Mouse (Mus musculus) cerebellum, postnatal 4 days (tissue): ENCODE data around the gene Lpar5.
A peak's percentile ranks its signal among the peaks of the same experiment; 100 is the strongest.
"Not testable (repeated sequence)": the region's sequence is repeated elsewhere in the genome, so short reads cannot be mapped to it uniquely, and the experiment has no call there.

Source experiments
- DNase-seq, 2 experiments: peaks; one replicate each; pipeline ENCODE4 v3.0.0; 2022; ENCODE audit warnings: low spot score in 2 of 2, mixed read lengths in 1 of 2

Lpar5 gene

DNA sequence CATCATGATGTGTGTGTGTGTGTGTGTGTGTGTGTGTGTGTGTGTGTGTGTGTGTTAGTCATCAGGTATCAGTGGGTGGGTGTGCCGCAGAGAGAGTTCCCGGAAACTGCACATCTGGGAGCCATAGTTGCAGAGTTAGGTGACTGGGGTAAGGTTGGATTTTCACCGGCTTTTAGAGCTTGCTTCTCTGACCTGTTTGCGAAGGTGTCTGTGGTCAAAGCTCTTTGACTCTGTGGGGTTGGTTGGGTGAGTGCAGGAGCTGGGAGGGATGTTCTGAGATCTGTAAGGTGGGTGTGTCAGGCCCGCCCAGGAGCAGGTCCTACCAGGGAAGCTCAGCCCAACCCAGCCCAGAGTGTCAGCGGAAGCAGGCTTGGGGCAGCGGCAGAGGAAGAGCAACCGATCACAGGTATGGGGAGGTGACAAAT, at the start of gene Lpar5:
Gene Lpar5, plus strand, starts transcription at position 350 of the 425 bp plus-strand sequence.
- DNase-seq, result no peak

DNA sequence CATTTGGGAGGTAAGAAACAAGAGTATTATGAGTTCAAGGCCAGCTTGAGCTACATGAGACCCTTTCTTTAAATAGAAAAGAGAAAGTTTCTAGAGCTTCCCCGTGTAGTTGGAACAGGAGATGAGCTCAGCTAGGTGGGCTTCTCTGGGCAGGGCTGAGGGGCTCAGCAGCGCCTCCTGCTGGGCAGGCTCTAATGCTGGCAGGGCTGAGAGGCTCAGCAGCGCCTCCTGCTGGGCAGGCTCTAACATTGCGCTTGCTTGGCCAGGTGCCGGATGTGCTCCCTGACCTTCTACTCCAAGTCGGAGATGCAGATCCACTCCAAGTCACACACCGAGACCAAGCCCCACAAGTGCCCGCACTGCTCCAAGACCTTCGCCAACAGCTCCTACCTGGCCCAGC, 37.2 kb upstream of the Lpar5 start:
- peak in 1 of 2 experiments; percentile 63 for DNase-seq

DNA sequence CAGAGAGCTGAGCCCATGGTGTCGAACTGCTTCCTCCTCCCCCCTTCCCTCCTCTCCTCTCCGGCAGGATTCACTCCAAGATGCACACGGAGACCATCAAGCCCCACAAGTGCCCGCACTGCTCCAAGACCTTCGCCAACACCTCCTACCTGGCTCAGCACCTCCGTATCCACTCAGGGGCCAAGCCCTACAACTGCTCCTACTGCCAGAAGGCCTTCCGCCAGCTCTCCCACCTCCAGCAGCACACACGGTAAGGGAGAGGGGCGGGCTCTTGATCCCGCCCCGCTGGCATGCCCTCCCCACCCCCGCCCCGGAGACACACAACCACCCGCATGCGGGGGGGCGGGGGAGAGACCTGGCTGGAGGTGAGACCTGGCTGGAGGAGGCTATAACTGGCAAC, 36.1 kb upstream of the Lpar5 start:
- no peak for DNase-seq

DNA sequence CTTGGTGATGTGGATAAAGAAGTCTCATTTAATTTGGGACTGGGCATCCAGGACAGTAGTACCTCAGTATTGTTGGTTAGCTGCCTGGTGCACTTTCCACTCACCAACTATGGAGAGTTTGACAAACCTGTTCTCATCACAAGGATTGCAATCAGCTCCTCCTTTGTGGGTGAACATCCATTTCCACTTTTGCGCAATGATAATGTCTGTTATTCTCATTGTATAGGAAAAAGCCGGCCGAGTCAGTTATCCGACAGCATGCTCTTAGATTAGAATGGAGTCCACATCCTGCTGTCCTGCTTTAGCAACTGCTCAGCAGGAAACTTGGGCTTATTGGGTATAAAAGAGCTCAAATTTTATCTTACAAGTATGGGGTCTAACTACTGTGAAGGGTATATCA, 29.1 kb upstream of the Lpar5 start:
- DNase-seq, result no peak

DNA sequence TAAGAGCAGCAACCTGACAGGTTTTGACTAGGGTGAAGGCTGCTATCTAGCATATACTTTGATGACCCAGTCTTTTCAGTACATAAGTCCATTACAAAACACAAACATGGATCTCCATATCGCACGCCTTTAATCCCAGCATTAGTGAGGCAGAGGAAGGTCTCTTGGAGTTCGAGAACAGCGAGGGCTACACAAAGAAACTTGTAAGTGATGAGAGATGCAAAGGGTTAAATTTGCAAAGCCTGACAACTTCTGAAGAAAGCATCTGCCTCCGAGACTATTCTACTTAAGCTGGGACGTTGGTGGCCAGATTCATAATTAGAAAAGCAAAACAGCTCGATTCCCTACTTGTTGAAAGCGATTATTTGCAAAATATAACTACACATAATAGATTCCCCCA, 28.6 kb upstream of the Lpar5 start:
- no peak for DNase-seq

DNA sequence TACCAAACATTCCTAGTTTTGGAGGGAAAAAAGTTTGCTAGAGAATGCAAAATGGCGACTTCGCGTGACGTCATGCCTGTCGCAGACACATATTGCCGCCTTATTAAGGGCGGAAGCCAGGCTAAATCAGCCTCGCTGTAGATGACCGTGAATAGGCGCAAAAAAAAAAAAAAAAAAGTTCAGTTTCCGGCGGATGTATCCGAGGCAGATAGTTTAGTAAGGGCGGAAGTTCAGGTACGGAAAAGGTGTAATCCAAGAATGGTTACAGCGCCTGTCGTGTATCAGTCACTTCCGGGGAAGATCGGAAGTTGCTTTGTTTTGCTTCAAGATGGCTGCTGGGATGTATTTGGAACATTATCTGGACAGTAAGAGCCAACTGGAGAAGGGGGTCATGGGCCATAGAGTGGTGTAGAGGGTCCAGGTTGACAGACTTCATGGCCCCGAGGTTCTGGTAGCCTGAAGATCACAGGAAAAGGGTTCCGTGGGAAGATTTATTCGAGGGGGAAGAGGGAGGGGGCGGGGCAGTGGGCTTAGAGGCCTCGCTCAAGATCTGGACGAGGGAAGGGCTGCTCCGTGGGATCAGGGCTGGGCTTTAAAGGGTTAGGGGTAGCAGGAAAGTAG, 28.1 kb upstream of the Lpar5 start, which contains the start of gene Ing4:
Gene Ing4, plus strand, starts transcription at position 228 of the 621 bp plus-strand sequence.
- peak; percentile 57 to 83 for DNase-seq

DNA sequence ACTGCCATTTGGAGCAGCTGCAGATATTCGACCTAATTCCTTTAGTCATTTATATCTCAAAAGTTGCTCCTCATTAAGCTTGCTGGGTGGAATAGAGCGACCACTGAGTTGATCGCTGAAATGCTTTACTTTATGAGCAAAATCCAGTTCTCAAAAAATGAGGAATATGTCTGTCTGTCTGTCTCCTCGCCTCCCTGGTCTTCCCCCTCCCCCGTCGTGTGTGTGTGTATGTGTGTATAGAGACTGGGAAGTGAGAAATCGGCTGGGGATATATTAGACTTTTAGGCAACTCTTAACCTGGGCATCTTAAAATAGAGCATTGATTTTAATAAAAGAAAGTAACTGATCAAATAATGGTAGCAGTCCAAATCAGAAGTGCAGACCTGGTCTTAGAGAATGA, 27.5 kb upstream of the Lpar5 start:
- no peak for DNase-seq

DNA sequence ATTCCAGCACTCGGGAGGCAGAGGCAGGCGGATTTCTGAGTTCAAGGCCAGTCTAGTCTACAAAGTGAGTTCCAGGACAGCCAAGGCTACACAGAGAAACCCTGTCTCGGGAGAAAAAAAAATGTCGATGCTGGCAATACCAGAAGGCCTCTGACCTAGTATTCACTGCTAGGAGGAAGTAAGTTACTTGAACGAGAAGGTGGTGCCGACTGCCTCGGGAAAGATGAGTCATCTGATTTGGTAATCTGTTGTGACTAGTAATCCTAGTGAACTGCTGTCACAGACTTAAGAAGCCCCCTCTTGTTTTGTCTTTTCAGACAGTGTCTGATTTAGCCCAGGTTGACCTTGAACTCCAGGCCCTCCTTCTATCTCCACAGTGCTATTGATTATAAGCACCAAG, 26.7 kb upstream of the Lpar5 start:
- DNase-seq, result no peak

DNA sequence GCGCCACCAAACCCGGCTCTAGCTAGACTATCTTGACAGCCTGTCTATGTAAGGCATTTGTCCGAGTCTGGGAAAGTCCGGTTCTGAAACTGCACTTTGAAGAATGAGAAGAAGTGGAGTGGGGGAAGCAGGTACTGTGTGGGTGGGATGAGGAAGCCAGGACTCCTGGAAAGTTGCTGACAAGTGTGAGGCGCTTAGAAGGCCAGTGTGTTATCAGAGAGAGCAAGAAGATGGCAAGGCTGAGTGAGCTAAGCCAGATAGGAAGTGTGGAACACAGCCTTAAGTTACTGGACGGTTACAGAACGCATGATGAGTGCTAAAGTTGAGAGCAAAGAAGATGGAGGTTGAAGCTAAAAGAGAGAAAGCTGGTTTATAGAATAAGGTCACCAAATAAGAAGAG, 25.6 kb upstream of the Lpar5 start:
- DNase-seq, result no peak

DNA sequence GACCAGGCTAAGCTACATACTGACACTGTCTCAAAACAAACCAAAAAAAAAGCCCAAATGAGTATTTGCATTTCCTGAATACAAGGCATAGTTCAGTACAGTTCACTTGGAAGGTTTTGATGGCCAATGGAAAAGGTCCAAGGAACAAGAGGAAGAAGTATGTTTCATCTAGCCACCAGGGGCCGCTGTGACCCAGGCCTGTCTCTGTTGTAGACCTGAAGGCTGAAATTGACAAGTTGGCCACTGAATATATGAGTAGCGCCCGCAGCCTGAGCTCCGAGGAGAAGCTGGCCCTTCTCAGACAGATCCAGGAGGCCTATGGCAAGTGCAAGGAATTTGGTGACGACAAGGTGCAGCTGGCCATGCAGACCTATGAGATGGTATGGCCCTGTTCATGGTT, 21.0 kb upstream of the Lpar5 start:
- DNase-seq, result peak; percentile 82 to 87

DNA sequence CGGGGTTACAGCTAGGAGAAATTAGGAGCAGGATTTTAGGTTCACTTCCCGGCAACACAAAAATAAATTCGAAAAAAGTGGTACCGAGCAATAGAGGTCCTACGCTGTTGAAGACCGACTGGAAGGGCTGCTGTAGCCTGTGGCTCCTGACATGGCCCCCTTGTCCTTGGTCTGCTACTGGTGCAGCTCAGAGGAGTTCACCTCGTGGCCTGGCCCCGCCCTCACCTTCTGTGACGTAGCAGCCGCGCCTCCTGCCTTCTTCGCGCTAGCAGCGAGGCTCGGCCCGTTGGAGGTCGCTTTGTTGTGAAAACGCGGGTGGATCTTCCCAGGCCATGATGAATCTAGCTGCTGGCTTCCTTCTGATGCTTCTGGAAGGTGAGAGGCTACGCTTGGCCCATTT, 18.0 kb upstream of the Lpar5 start, which contains the start of gene Acrbp:
Gene Acrbp, plus strand, starts transcription at position 12 of the 400 bp plus-strand sequence.
- DNase-seq, result no peak

DNA sequence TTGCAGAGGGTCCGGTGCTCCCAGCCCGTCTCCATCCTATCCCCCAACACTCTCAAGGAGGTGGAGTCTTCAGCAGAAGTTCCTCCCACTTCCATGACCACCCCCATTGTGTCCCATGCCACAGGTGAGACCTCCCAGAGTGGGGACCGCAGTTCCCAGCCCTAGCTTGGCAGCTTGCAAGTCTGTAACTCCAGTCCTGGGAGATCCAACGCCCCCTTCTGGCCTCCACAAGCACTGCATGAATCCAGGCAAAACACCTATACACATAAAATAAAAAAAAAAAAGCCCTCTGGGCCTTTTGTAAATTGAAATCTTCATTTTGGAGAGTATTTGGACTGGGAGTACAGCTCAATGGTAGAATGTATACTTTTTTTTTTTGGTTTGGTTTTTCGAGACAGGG, 16.5 kb upstream of the Lpar5 start:
- no peak for DNase-seq

DNA sequence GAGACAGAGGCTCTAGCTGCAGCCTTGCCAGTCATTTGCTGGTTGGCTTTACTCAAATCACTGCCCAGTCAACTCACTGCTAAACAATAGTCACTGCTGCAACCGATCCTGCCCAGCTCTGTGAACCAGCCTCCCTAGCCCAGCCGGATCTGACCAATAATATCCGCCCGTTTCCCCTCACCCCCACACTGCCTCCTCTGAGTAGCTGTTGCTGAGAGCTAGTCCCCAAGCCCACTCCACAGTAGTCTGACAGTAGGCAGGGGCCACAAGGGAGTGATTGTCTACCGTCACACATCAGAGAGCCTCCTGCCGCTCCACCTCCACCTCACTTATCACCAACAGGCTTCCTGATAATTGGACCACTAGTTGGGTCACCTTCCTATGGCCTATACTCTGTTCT, 6.2 kb upstream of the Lpar5 start:
- no peak for DNase-seq

DNA sequence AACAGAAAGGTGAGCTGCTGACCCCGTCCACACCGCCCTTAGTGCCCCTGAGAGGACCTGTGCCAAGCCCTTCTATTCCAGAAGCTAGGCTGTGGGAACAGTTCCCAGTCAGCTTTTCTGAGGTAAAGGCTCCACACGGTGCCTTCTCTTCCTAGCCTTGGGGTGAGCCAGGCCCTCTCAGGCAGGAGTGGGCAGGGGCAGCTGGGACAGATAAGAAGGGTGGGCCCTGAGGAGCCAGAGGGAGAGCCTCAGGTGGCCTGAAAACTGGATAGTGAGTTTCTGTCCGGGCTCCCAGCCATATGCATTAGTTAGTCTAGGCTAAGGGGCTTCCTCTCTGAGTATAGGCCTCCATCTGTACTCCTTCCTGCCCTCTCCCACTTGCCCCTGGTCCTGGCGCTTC, 5.2 kb upstream of the Lpar5 start:
- DNase-seq, result no peak

DNA sequence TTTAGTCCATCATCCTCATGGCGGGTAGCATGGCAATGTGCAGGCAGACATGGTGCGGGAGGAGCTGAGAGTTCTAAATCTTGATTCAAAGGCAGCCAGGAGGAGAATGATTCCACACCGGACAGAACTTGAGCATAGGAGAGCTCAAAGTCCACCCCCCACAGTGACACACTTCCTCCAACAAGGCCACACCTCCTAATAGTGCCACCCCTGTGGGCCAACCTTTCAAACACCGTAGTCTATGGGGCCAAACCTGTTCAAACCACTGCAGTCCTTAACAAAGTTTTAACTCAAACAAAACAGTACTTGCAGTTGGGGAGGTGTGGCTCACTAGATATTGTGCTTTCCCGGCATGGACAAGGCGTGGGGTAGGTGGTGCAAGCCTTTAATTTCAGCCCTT, 3.8 kb upstream of the Lpar5 start:
- DNase-seq, result no peak

DNA sequence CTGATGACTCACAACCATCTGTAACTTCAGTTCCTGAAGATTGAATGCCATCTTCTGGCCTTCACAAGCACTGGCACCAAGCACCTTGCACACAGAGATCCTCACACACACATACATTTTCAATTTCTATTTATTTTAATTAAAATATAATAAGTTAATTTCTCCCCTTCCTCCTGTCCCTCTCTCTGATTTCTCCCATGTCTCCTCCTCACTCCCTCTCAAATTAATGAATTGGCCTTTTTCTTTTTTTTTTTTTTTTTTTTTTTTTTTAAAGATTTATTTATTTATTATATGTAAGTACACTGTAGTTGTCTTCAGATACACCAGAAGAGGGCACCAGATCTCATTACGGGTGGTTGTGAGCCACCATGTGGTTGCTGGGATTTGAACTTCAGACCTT, 2.5 kb upstream of the Lpar5 start:
- not testable (repeated sequence) for DNase-seq

DNA sequence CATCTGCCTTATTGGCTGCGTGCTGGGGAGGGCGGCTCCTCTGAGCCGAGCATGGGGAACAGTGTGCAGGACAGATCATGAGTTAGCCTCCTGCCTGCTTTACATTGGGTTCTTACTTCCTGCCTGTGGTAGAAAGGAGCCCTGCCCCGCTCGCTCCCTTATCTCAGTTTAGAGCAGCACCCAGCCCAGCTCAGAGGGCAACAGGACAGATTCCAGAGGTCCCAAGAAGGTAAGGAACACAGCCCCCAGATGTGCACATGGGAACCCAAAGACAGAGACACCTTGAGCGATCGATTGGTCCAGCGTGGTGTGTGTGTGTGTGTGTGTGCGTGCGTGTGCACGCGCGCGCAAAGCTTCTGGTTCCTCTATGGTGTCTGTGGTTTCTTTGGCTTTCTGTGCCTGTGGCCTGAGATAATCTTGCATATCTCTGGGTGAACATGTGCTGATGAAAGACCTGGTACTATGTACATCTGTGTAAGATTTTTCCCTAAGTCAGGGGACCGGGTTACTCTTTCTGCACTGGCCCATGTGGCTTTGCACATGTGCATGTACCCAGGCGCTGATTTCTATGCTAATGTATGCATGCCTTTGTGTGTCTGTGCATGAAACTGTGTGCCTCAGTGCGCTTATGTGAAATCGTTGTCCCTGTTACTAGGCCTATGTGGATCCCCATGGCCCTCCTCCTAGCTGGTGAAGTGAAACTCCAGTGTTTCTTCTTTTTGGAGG, 3.6 kb downstream of the Lpar5 start:
- no peak for DNase-seq

DNA sequence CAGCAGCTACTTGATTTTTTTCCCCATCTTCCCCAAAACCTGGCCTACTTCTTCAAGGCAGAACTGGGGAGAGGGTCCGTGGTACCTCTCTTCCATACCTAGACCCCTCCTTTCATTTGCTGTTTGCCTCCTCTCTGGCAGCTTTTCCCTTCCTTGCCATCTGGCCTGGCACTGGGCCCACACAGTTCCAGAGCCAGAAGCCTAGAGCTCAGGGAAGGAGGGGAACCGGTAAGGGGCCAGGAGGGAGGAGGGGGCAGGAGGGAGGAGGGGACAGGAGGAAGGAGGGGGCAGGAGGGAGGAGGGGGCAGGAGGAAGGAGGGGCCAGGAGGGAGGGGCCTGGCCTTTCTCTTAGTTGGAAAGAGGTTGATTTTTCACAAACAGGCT, 4.2 kb downstream of the Lpar5 start:
- peak; percentile 57 to 94 for DNase-seq

DNA sequence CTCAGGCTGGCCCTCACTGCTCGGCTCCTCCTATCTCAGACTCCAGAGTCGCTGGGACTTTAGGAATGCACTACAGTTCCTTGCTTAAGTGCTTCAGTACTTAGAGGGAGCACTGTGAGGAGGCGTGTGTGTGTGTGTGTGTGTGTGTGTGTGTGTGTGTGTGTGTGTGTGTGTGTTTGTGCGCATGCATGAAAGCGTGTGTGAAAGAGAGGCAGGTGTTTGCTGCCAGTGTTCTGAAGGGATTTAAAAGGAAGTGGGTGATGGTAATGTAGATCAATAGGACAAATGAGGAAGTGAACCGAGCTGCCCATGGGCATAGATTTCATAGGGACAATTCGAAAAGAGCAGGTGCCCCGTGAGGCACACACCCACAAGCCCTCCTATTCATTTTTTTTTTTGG, 6.1 kb downstream of the Lpar5 start:
- no peak for DNase-seq

DNA sequence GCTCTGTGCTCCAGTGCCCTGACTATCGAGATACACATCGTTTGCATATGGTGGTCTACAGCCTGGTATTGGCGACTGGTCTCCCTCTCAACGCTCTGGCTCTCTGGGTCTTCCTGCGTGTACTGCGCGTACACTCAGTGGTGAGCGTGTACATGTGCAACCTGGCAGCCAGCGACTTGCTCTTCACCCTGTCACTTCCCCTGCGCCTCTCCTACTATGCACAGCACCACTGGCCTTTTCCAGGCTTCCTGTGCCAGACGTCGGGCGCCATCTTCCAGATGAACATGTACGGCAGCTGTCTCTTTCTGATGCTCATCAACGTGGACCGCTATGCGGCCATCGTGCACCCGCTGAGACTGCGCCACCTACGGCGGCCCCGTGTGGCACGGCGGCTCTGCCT, 13.7 kb downstream of the Lpar5 start:
- DNase-seq, result no peak

DNA sequence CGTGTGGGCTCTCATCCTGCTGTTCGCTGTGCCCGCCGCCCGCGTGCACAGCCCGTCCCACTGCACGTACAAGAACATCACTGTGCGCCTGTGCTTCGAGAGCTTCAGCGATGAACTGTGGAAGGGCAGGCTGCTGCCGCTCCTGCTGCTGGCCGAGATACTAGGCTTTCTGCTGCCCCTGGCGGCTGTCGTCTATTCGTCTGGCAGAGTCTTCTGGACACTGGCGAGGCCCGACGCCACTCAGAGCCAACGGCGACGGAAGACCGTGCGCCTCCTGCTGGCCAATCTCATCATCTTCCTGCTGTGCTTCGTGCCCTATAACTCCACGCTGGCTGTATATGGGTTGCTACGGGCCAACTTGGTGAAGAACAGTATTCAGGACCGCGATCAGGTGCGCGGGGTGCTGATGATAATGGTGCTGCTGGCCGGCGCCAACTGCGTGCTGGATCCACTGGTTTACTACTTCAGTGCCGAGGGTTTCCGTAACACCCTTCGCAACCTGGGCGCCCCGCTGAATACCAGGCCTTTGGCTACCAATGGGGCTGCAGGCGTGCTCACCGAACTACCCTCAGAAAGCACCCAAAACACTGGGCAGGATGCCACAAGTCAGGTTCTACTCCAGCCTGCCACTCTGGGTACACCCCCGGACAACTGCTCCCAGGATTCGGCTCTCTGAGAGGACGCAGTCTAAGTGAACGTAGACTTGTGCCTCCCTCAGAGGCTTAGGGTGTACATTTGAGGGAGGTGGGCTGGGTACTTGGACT, 14.3 kb downstream of the Lpar5 start:
- DNase-seq, result peak; percentile 86 to 95

DNA sequence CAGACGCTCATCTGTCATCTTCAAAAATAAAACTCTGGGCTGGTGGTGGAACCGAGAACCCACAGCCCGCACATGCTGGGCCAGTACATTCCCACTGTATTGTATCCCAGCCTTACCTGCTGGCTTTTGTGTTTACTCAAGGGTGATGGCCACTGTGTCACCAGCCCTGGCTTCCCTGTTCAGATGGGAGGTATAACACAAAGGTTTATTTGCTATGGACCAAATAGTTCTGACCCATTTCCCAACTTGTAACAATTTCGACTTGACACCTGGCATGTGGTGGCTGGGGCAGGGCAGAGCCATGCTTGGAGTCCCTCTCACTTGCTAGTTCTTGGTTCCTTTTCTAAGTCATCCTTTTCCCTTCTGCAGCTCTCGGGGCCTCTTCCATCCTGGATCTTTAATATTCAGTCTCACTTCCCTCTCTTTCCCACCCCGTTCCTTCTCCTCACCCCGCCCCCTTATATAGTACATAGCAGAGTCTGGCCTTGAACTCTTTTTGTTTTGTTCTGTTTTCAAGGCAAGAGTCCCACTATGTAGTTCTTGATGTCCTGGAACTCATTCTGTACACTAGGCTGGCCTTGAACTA, 15.2 kb downstream of the Lpar5 start:
- DNase-seq, result no peak
